Mouse (Mus musculus) hindbrain, embryonic 15.5 days (tissue): ENCODE results near the gene Pard3b. TPM values are rescaled to one million over a fixed set of nuclear protein-coding genes. Genes with fewer than 3 reads are reported as not detected.

ENCODE experiments used
- ATAC-seq: fragments of 200-750 bp; cut with Nextera tagmentation; 2 replicates; pipeline ENCODE4 v1.8.0; 2017; ENCODE audit warnings: low read depth, moderate number of reproducible peaks, moderate TSS enrichment; ENCODE audit not compliant: low FRiP score
- H3K27ac ChIP-seq: fragments of 300-500 bp; sonication (generic); replicated peaks from 2 replicates; pipeline ENCODE4 v1.5.1; 2015; ENCODE audit warnings: mild to moderate bottlenecking, inconsistent platforms
- H3K27me3 ChIP-seq: fragments of 300-500 bp; sonication (generic); 2 replicates; pipeline ENCODE4 v1.6.1; 2015; ENCODE audit warnings: control low read depth, inconsistent platforms
- H3K36me3 ChIP-seq: fragments of 300-500 bp; sonication (generic); 2 replicates; pipeline ENCODE4 v1.6.1; 2015; ENCODE audit warnings: control low read depth, inconsistent platforms
- H3K4me1 ChIP-seq: fragments of 300-500 bp; sonication (generic); replicated peaks from 2 replicates; pipeline ENCODE4 v1.6.1; 2015; ENCODE audit warnings: control low read depth, inconsistent platforms
- H3K4me2 ChIP-seq: fragments of 300-500 bp; sonication (generic); 2 replicates; pipeline ENCODE4 v1.6.1; 2015; ENCODE audit warnings: moderate library complexity, mild to moderate bottlenecking, inconsistent platforms
- H3K4me3 ChIP-seq: fragments of 300-500 bp; sonication (generic); 2 replicates; pipeline ENCODE4 v1.5.1; 2015; ENCODE audit warnings: mild to moderate bottlenecking, inconsistent platforms
- H3K9ac ChIP-seq: fragments of 300-500 bp; sonication (generic); 2 replicates; pipeline ENCODE4 v1.6.1; 2015; ENCODE audit warnings: inconsistent platforms
- H3K9me3 ChIP-seq: fragments of 300-500 bp; sonication (generic); 2 replicates; pipeline ENCODE4 v1.6.1; 2016; ENCODE audit warnings: control low read depth, inconsistent platforms
- WGBS: fragments of 180-500 bp; shearing (Covaris S2); methylation state at CpG from one replicate; pipeline ENCODE4 v1.1.7; 2015; 5-methylcytosine and 5-hydroxymethylcytosine counted together
- polyA plus RNA-seq: library from polyadenylated mRNA; unstranded; fragments of >200 nt; fragmentation: Nextera tagmentation; extraction: Ambion mirVana; gene quantifications from 2 replicates; pipeline ENCODE4 v1.2.1, GENCODE M21; 2015

The Pard3b gene
- polyA plus RNA-seq, 1 experiment from 2014 or later: 9.0 TPM

- no peak overlapping the region for H3K4me2 ChIP-seq
- H3K4me3 ChIP-seq: no peak overlapping the region
- peaks cover 9% of the 10 kb centered on the region for H3K4me1 ChIP-seq
- 74% methylated on average over 6 of the region's 6 CpGs for WGBS
- H3K36me3 ChIP-seq: no peaks in the 10 kb centered on the region
- no peak overlapping the region for H3K9ac ChIP-seq
- H3K27me3 ChIP-seq: no peaks in the 10 kb centered on the region
- no peak overlapping the region for H3K27ac ChIP-seq
- ATAC-seq: no peak
- no peaks in the 10 kb centered on the region for H3K9me3 ChIP-seq
Observed at GRCm38 (mm10) chr1:62428736-62429135, 790.1 kb downstream of the Pard3b start.

- no peak for ATAC-seq
- no peak overlapping the region for H3K9ac ChIP-seq
- peaks cover 9% of the 10 kb centered on the region for H3K4me1 ChIP-seq
- H3K4me3 ChIP-seq: no peak overlapping the region
- H3K9me3 ChIP-seq: no peaks in the 10 kb centered on the region
- no peaks in the 10 kb centered on the region for H3K27me3 ChIP-seq
- WGBS: 42% methylated on average over 17 of the region's 17 CpGs
- H3K36me3 ChIP-seq: no peaks in the 10 kb centered on the region
- H3K27ac ChIP-seq: no peak overlapping the region
- no peak overlapping the region for H3K4me2 ChIP-seq
Observed at GRCm38 (mm10) chr1:62429333-62430182, 790.9 kb downstream of the Pard3b start.

- WGBS: 72% methylated on average over 6 of the region's 6 CpGs
- no peak for ATAC-seq
Observed at GRCm38 (mm10) chr1:62431054-62431453, 792.4 kb downstream of the Pard3b start.

GRCm38 (mm10) chr1:62433891-62434290 lies 795.3 kb downstream of the Pard3b start:
- Histone ChIP-seq H3K4me2 (no peak overlapping the region), H3K9me3 (no peaks in the 10 kb centered on the region), H3K9ac (no peak overlapping the region), H3K27me3 (no peaks in the 10 kb centered on the region), H3K36me3 (no peaks in the 10 kb centered on the region), H3K4me3 (no peak overlapping the region), H3K27ac (no peak overlapping the region), H3K4me1 (peaks cover 9% of the 10 kb centered on the region)
- 87% methylated on average over 5 of the region's 5 CpGs for WGBS
- ATAC-seq: no peak

More at GRCm38 (mm10) chr1:62431054-62431453, 792.4 kb downstream of the Pard3b start:
- Histone ChIP-seq H3K27me3 (no peaks in the 10 kb centered on the region), H3K27ac (no peak overlapping the region), H3K4me1 (peaks cover 9% of the 10 kb centered on the region), H3K36me3 (no peaks in the 10 kb centered on the region), H3K4me3 (no peak overlapping the region), H3K9me3 (no peaks in the 10 kb centered on the region), H3K9ac (no peak overlapping the region), H3K4me2 (no peak overlapping the region)

- no peak for ATAC-seq
- H3K4me2 ChIP-seq: no peak overlapping the region
- no peak overlapping the region for H3K9ac ChIP-seq
- no peak overlapping the region for H3K4me3 ChIP-seq
- no peaks in the 10 kb centered on the region for H3K27me3 ChIP-seq
- no peaks in the 10 kb centered on the region for H3K36me3 ChIP-seq
- H3K9me3 ChIP-seq: no peaks in the 10 kb centered on the region
- H3K27ac ChIP-seq: no peak overlapping the region
- 59% methylated on average over 9 of the region's 9 CpGs for WGBS
- no peaks in the 10 kb centered on the region for H3K4me1 ChIP-seq
Observed at GRCm38 (mm10) chr1:62435844-62436243, 797.2 kb downstream of the Pard3b start.

- Histone ChIP-seq H3K27me3 (no peaks in the 10 kb centered on the region), H3K4me1 (no peaks in the 10 kb centered on the region), H3K4me2 (no peak overlapping the region), H3K4me3 (no peak overlapping the region), H3K36me3 (no peaks in the 10 kb centered on the region), H3K27ac (no peak overlapping the region), H3K9ac (no peak overlapping the region), H3K9me3 (no peaks in the 10 kb centered on the region)
- 92% methylated on average over 3 of the region's 3 CpGs for WGBS
- ATAC-seq: no peak
Observed at GRCm38 (mm10) chr1:62436304-62436703, 797.7 kb downstream of the Pard3b start.

- Histone ChIP-seq H3K9ac (no peak overlapping the region), H3K27ac (no peak overlapping the region), H3K4me1 (no peaks in the 10 kb centered on the region), H3K4me2 (no peak overlapping the region), H3K9me3 (no peaks in the 10 kb centered on the region), H3K36me3 (no peaks in the 10 kb centered on the region), H3K4me3 (no peak overlapping the region), H3K27me3 (no peaks in the 10 kb centered on the region)
- WGBS: 76% methylated on average over 3 of the region's 3 CpGs
- no peak for ATAC-seq
Observed at GRCm38 (mm10) chr1:62437493-62437892, 798.9 kb downstream of the Pard3b start.

GRCm38 (mm10) chr1:62444406-62444805 lies 805.8 kb downstream of the Pard3b start:
- Histone ChIP-seq H3K9ac (no peak overlapping the region), H3K4me3 (no peak overlapping the region), H3K9me3 (no peaks in the 10 kb centered on the region), H3K4me2 (no peak overlapping the region), H3K27me3 (no peaks in the 10 kb centered on the region), H3K36me3 (no peaks in the 10 kb centered on the region), H3K4me1 (no peaks in the 10 kb centered on the region), H3K27ac (no peak overlapping the region)
- WGBS: 92% methylated on average over 3 of the region's 3 CpGs
- ATAC-seq: no peak

GRCm38 (mm10) chr1:62446818-62447217 lies 808.2 kb downstream of the Pard3b start:
- H3K9ac ChIP-seq: no peak overlapping the region
- no peak for ATAC-seq
- no peak overlapping the region for H3K4me3 ChIP-seq
- H3K4me2 ChIP-seq: no peak overlapping the region
- H3K9me3 ChIP-seq: no peaks in the 10 kb centered on the region
- WGBS: 63% methylated on average over 1 of the region's 1 CpGs
- no peaks in the 10 kb centered on the region for H3K27me3 ChIP-seq
- H3K27ac ChIP-seq: no peak overlapping the region
- H3K4me1 ChIP-seq: no peaks in the 10 kb centered on the region
- no peaks in the 10 kb centered on the region for H3K36me3 ChIP-seq

- Histone ChIP-seq H3K27me3 (no peaks in the 10 kb centered on the region), H3K4me3 (no peak overlapping the region), H3K36me3 (no peaks in the 10 kb centered on the region), H3K9me3 (no peaks in the 10 kb centered on the region), H3K4me2 (no peak overlapping the region), H3K9ac (no peak overlapping the region), H3K4me1 (no peaks in the 10 kb centered on the region), H3K27ac (no peak overlapping the region)
- 79% methylated on average over 7 of the region's 7 CpGs for WGBS
- ATAC-seq: no peak
Observed at GRCm38 (mm10) chr1:62449193-62449875, 810.7 kb downstream of the Pard3b start.

GRCm38 (mm10) chr1:62465536-62465935 lies 826.9 kb downstream of the Pard3b start:
- Histone ChIP-seq H3K9ac (no peak overlapping the region), H3K27me3 (no peaks in the 10 kb centered on the region), H3K27ac (no peak overlapping the region), H3K4me1 (peaks cover 6% of the 10 kb centered on the region), H3K4me3 (no peak overlapping the region), H3K36me3 (no peaks in the 10 kb centered on the region), H3K4me2 (no peak overlapping the region), H3K9me3 (no peaks in the 10 kb centered on the region)
- 53% methylated on average over 8 of the region's 8 CpGs for WGBS
- no peak for ATAC-seq

- 92% methylated on average over 1 of the region's 1 CpGs for WGBS
- ATAC-seq: no peak
- Histone ChIP-seq H3K36me3 (no peaks in the 10 kb centered on the region), H3K4me3 (no peak overlapping the region), H3K4me1 (peaks cover 6% of the 10 kb centered on the region), H3K9me3 (no peaks in the 10 kb centered on the region), H3K27me3 (no peaks in the 10 kb centered on the region), H3K9ac (no peak overlapping the region), H3K4me2 (no peak overlapping the region), H3K27ac (no peak overlapping the region)
Observed at GRCm38 (mm10) chr1:62466544-62466943, 827.9 kb downstream of the Pard3b start.
